Mouse (Mus musculus) MEL (cell line): ENCODE results near the gene Fbln5. TPM values are rescaled to one million over a fixed set of nuclear protein-coding genes. Genes with fewer than 3 reads are reported as not detected.

Source experiments
- DNase-seq: peaks from one replicate; pipeline ENCODE4 v3.0.0; 2011; ENCODE audit warnings: low read depth, low spot score
- H3K27ac ChIP-seq: 2 replicates; pipeline ENCODE4 v1.5.1; 2012; ENCODE audit warnings: low read depth, mild to moderate bottlenecking, control low read depth, low read length, moderate library complexity; ENCODE audit not compliant: control insufficient read depth
- H3K27me3 ChIP-seq, 2 experiments: fragments of 150-350 bp in 1 of 2; sonication (generic) in 1 of 2; 2 replicates each; pipeline ENCODE4 v1.6.1; 2012; ENCODE audit warnings: low read length in 2 of 2, mild to moderate bottlenecking in 2 of 2, improper control_type of control experiment in 1 of 2, moderate library complexity in 1 of 2; ENCODE audit not compliant: insufficient read depth in 2 of 2, control insufficient read depth in 1 of 2
- H3K36me3 ChIP-seq, 2 experiments: 2 replicates each; pipeline ENCODE4 v1.6.1; 2012 to 2014; ENCODE audit warnings: low read length in 2 of 2, improper control_type of control experiment in 1 of 2, inconsistent platforms in 1 of 2, mild to moderate bottlenecking in 1 of 2; ENCODE audit not compliant: insufficient read depth in 2 of 2, control insufficient read depth in 1 of 2
- H3K4me1 ChIP-seq, 2 experiments: fragments of 150-350 bp in 1 of 2; sonication (generic) in 1 of 2; 2 replicates each; pipeline ENCODE4 v1.6.1; 2012; ENCODE audit warnings: low read length in 2 of 2, improper control_type of control experiment in 1 of 2, mild to moderate bottlenecking in 1 of 2; ENCODE audit not compliant: insufficient read depth in 2 of 2, control insufficient read depth in 1 of 2
- H3K4me3 ChIP-seq, 2 experiments: fragments of 150-350 bp in 1 of 2; sonication (generic) in 1 of 2; 2 replicates each; pipeline ENCODE4 v1.5.1; 2012; ENCODE audit warnings: low read depth in 2 of 2, low read length in 2 of 2, mild to moderate bottlenecking in 2 of 2, moderate library complexity in 2 of 2, control low read depth in 1 of 2, improper control_type of control experiment in 1 of 2; ENCODE audit not compliant: control insufficient read depth in 1 of 2, insufficient read depth in 1 of 2
- H3K79me2 ChIP-seq: 2 replicates; pipeline ENCODE4 v1.6.1; 2012; ENCODE audit warnings: mild to moderate bottlenecking, low read length, moderate library complexity; ENCODE audit not compliant: control insufficient read depth, poor library complexity, insufficient read depth
- H3K9ac ChIP-seq: 2 replicates; pipeline ENCODE4 v1.6.1; 2012; ENCODE audit warnings: low read depth, mild to moderate bottlenecking, control low read depth, low read length, moderate library complexity; ENCODE audit not compliant: control insufficient read depth, poor library complexity, severe bottlenecking
- H3K9me3 ChIP-seq: fragments of 150-350 bp; sonication (generic); replicated peaks from 2 replicates; pipeline ENCODE4 v1.6.1; 2012; ENCODE audit warnings: mild to moderate bottlenecking, low read length, improper control_type of control experiment, moderate library complexity; ENCODE audit not compliant: insufficient read depth
- CHD1 ChIP-seq: IDR thresholded peaks from 2 replicates; pipeline ENCODE4 v1.6.1; 2012; ENCODE audit warnings: low read depth, mild to moderate bottlenecking, inconsistent platforms, low read length, improper control_type of control experiment
- E2F4 ChIP-seq: IDR thresholded peaks from 2 replicates; pipeline ENCODE4 v1.6.1; 2011; ENCODE audit warnings: low read depth, low read length, improper control_type of control experiment, borderline replicate concordance
- ELF1 ChIP-seq: IDR thresholded peaks from 2 replicates; pipeline ENCODE4 v1.6.1; 2014; ENCODE audit warnings: low read depth, mild to moderate bottlenecking, inconsistent platforms, low read length, improper control_type of control experiment, moderate library complexity
- EP300 ChIP-seq, 2 experiments: IDR thresholded peaks; 2 replicates each; pipeline ENCODE4 v1.6.1; 2011; ENCODE audit warnings: improper control_type of control experiment in 2 of 2, low read length in 2 of 2, low read depth in 1 of 2, mild to moderate bottlenecking in 1 of 2
- GABPA ChIP-seq: IDR thresholded peaks from 2 replicates; pipeline ENCODE4 v1.6.1; 2012; ENCODE audit warnings: low read depth, mild to moderate bottlenecking, inconsistent platforms, low read length, improper control_type of control experiment, moderate library complexity
- HCFC1 ChIP-seq: IDR thresholded peaks from 2 replicates; pipeline ENCODE4 v1.6.1; 2012; ENCODE audit warnings: low read depth, mild to moderate bottlenecking, inconsistent platforms, low read length, improper control_type of control experiment, moderate library complexity
- MAX ChIP-seq: IDR thresholded peaks from 2 replicates; pipeline ENCODE4 v1.6.1; 2011; ENCODE audit warnings: low read length, improper control_type of control experiment
- MAZ ChIP-seq: IDR thresholded peaks from 2 replicates; pipeline ENCODE4 v1.6.1; 2012; ENCODE audit warnings: low read depth, mild to moderate bottlenecking, inconsistent platforms, low read length, improper control_type of control experiment
- MEF2A ChIP-seq: IDR thresholded peaks from 2 replicates; pipeline ENCODE4 v1.6.1; 2014; ENCODE audit warnings: low read depth, mild to moderate bottlenecking, inconsistent platforms, low read length, improper control_type of control experiment; ENCODE audit not compliant: poor library complexity, insufficient replicate concordance, severe bottlenecking; ENCODE audit errors: extremely low read depth
- MYC ChIP-seq: IDR thresholded peaks from 2 replicates; pipeline ENCODE4 v1.6.1; 2011; ENCODE audit warnings: low read depth, mild to moderate bottlenecking, low read length, improper control_type of control experiment, moderate library complexity
- NELFE ChIP-seq: IDR thresholded peaks from 2 replicates; pipeline ENCODE4 v1.6.1; 2011; ENCODE audit warnings: low read depth, low read length, improper control_type of control experiment
- TAL1 ChIP-seq: IDR thresholded peaks from 2 replicates; pipeline ENCODE4 v1.6.1; 2012; ENCODE audit warnings: mild to moderate bottlenecking, inconsistent platforms, low read length, moderate library complexity, mixed read lengths
- TBP ChIP-seq: IDR thresholded peaks from 2 replicates; pipeline ENCODE4 v1.8.0; 2011; ENCODE audit warnings: low read depth, low read length, improper control_type of control experiment
- UBTF ChIP-seq: IDR thresholded peaks from 2 replicates; pipeline ENCODE4 v1.6.1; 2012; ENCODE audit warnings: low read depth, mild to moderate bottlenecking, inconsistent platforms, low read length, improper control_type of control experiment, moderate library complexity, borderline replicate concordance; ENCODE audit not compliant: insufficient read depth
- USF2 ChIP-seq, 2 experiments: IDR thresholded peaks; 2 replicates each; pipeline ENCODE4 v1.6.1; 2011 to 2012; ENCODE audit warnings: improper control_type of control experiment in 2 of 2, low read length in 2 of 2, borderline replicate concordance in 1 of 2, inconsistent platforms in 1 of 2, low read depth in 1 of 2, mild to moderate bottlenecking in 1 of 2; ENCODE audit not compliant: insufficient read depth in 1 of 2
- ZC3H11A ChIP-seq: IDR thresholded peaks from 2 replicates; pipeline ENCODE4 v1.6.1; 2012; ENCODE audit warnings: low read depth, mild to moderate bottlenecking, inconsistent platforms, low read length, improper control_type of control experiment
- ZMIZ1 ChIP-seq: IDR thresholded peaks from 2 replicates; pipeline ENCODE4 v1.6.1; 2012; ENCODE audit warnings: low read depth, mild to moderate bottlenecking, inconsistent platforms, low read length, improper control_type of control experiment, moderate library complexity
- polyA plus RNA-seq, 2 experiments: library from polyadenylated mRNA; stranded (reverse) in 1 of 2; unstranded in 1 of 2; fragments of >175 nt in 1 of 2; fragments of >200 nt in 1 of 2; gene quantifications; 2 replicates each; pipeline versions ENCODE4 v1.2.1 to v1.2.4; 2012; ENCODE audit warnings: low replicate concordance in 2 of 2, low read depth in 1 of 2; ENCODE audit not compliant: insufficient read length in 2 of 2, insufficient read depth in 1 of 2, missing spikeins in 1 of 2
- total RNA-seq: library from RNA; depleted of rRNA; stranded (reverse); fragments of 300-350 nt; gene quantifications from 2 replicates; pipeline ENCODE4 v1.2.3, GENCODE M21; 2012

The Fbln5 gene
- total and polyA plus RNA-seq, 3 experiments: not detected

GRCm38 (mm10) chr12:101816810-101817209 is 2.0 kb downstream of the Fbln5 start (continued):
- no peak for TF ChIP-seq EP300 (IDR thresholded peaks at IDR 0.05; ENCODE audit: low read depth in 1 of 2, low read length in 2 of 2)

- Histone ChIP-seq H3K79me2 (no peaks in the 10 kb centered on the region), H3K36me3 (no peaks in the 10 kb centered on the region), H3K27ac (no peak overlapping the region), H3K9me3 (no peaks in the 10 kb centered on the region), H3K4me1 (no peaks in the 10 kb centered on the region), H3K9ac (no peak overlapping the region), H3K27me3 (peaks cover 0 to 3% of the 10 kb centered on the region in 2 experiments; a peak in 3 of 4 replicates), H3K4me3 (no peak overlapping the region)
- no peak for DNase-seq
- TF ChIP-seq MAZ (no peak), GABPA (no peak), NELFE (no peak), MYC (no peak), TAL1 (no peak), MAX (no peak), HCFC1 (no peak), USF2 (IDR thresholded peaks at IDR 0.05; ENCODE audit: borderline replicate concordance in 1 of 2, insufficient read depth in 1 of 2, low read depth in 1 of 2, low read length in 2 of 2) (no peak), ELF1 (no peak), UBTF (no peak)
These were observed 3.1 kb downstream of the Fbln5 start for GRCm38 (mm10) chr12:101815796-101816195.

GRCm38 (mm10) chr12:101814423-101814822 is 4.4 kb downstream of the Fbln5 start:
- peaks cover 0 to under 1% of the 10 kb centered on the region in 2 experiments; a peak in 2 of 4 replicates for H3K27me3 ChIP-seq
- no peaks in the 10 kb centered on the region for H3K4me1 ChIP-seq
- H3K79me2 ChIP-seq: no peaks in the 10 kb centered on the region
- DNase-seq: no peak
- H3K9ac ChIP-seq: no peak overlapping the region
- no peak overlapping the region for H3K27ac ChIP-seq
- no peak overlapping the region for H3K4me3 ChIP-seq
- TF ChIP-seq MAX: no peak
- TF ChIP-seq E2F4: no peak
- TF ChIP-seq TBP: no peak
- TF ChIP-seq CHD1: no peak
- no peak for TF ChIP-seq MYC
- TF ChIP-seq ZC3H11A: no peak
- TF ChIP-seq ZMIZ1: no peak
- TF ChIP-seq GABPA: no peak
- TF ChIP-seq HCFC1: no peak
- TF ChIP-seq MEF2A: no peak
- H3K36me3 ChIP-seq: no peaks in the 10 kb centered on the region
- no peaks in the 10 kb centered on the region for H3K9me3 ChIP-seq
